Mouse (Mus musculus): Measurements from ENCODE around the gene Mup20. TPM values are rescaled to one million over a fixed set of nuclear protein-coding genes. Genes with fewer than 3 reads are reported as not detected.

Mup20 gene
- polyA plus RNA-seq, 1 experiment from 2014 or later: not detected

Other genes starting within 250 kb of the Mup20 start
- gene Mup5, start 218.9 kb downstream of the Mup20 start, polyA plus RNA-seq (2015; fragmentation: Nextera tagmentation; extraction: Ambion mirVana): not detected in 2 replicates
- gene Mup3, start 33.2 kb upstream of the Mup20 start, polyA plus RNA-seq (2015; fragmentation: Nextera tagmentation; extraction: Ambion mirVana): not detected in 2 replicates
- gene Mup21, start 96.7 kb upstream of the Mup20 start, polyA plus RNA-seq (2015; fragmentation: Nextera tagmentation; extraction: Ambion mirVana): not detected in 2 replicates
- gene Zfp37, start 176.9 kb upstream of the Mup20 start, polyA plus RNA-seq (2015; fragmentation: Nextera tagmentation; extraction: Ambion mirVana): 23.2 and 25.9 TPM in 2 replicates
- 15.9 and 18.0 TPM in 2 replicates for gene Slc31a2, start 208.4 kb upstream of the Mup20 start, polyA plus RNA-seq (2015; fragmentation: Nextera tagmentation; extraction: Ambion mirVana)